Mouse (Mus musculus) c-Kit-negative CD71-positive TER-119-positive erythroid progenitor cells, embryonic 14.5 days (primary cell): Measurements from ENCODE around the gene Gpc5.

Experiments used
- DNase-seq: peaks from one replicate; pipeline ENCODE4 v3.0.0-alpha.2; 2013; ENCODE audit warnings: low read depth, low spot score

Gpc5 gene

DNA sequence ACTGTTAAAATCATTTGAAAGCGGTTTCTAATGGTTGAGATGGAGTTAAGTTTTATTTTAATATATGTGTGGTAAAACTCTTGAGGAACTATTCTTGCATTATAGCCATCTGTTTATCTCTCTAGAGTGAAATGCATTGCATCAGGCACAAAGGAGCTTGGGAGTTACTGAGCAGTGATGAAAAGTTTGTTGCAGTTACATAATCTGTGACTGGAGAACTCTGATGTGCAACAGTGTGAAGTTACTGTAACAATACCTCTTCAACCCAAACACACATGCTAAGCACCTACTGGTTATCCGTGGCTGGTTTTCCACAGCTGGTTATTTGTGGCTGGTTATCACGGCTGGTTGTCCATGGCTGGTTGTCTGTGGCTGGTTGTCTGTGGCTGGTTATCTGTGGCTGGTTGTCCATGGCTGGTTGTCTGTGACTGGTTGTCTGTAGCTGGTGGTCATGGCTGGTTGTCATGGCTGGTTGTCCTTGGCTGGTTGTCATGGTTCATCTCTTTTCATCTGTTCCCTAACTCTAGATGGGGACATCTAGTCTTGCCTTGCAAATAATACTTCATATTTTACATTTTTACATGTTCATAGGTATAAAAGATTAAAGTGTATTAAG, 273.4 kb downstream of the Gpc5 start:
- DNase-seq, result no peak

DNA sequence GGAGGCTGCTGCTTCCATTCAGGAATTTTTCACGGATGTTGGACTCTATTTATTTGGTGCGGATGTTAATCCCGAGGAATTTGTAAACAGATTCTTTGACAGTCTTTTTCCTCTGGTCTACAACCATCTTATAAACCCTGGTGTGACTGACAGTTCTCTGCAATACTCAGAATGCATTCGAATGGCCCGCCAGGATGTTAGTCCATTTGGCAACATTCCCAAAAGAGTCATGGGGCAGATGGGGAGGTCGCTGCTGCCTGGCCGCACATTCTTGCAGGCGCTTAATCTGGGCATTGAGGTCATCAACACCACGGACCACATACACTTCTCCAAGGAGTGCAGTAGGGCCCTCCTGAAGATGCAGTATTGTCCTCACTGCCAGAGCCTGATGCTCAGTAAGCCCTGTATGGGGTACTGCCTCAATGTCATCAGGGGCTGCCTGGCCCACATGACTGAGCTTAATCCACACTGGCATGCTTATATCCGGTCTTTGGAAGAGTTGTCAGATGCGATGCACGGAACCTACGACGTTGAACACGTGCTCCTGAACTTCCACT, 277.7 kb downstream of the Gpc5 start:
- DNase-seq, result no peak

DNA sequence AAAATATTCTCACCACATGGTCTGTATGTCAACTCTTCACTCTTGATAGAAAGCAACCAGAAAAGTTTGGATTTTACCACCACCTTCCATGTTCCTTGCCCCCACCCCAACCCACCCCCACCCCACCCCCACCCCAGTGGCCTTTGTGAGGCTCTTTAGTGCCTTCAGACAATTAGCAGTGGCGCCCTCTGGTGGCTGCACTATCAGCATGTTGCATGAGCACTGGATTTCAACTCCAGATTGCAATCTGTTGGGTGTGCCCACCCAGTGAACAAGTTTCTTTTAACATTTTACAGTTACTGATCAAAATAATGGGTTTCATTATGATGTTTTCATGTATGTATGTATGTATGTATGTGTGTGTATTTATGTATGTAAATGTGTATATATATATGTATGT, 279.1 kb downstream of the Gpc5 start:
- DNase-seq, result no peak

DNA sequence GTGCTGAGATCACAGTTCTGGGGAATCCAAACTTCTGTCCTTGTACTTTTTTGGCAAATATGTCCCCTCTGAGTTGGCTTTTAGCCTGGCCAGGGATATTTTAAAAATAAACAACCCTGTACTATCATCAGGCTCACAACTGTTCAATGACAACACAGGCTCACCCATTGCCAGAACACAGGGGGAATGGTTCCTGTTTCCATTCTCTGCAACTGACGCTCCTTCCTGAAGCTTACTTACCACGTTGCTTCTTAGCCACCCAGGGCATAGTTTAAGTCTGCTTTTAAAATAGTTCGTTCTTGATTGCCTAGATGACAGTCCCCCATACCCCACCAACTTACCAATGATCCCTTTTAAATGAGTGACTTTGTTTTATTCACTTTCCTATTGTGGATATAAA, 299.8 kb downstream of the Gpc5 start:
- DNase-seq, result no peak

DNA sequence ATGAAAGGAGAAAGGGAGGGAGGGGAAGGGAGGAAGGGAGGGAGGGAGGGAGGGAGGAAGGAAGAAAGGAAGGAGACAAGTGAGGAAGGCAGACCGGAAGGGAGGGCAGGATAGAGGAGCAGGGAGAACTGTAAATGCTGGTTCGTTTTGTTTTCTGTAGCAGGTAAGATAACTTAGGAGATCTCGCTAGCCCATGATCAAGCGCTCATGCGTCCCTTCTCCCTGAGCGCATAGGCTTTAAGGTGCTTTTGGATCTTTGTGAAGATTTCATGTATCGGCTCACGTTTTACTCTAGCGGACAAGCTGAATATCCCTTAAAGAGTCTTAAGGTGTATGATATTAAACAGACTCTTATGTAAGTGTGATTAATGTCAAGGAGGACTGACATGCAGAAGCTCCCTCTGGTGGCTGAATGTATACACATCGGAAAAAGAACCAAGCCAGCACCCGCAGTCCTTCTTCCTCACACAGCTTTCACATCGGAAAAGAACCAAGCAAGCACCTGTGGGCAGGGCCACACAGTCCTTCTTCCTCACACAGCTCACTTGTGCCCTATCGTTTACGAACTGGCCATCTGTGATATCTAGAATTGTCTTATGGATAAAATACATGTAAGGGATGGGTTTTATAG, 301.0 kb downstream of the Gpc5 start:
- no peak for DNase-seq

DNA sequence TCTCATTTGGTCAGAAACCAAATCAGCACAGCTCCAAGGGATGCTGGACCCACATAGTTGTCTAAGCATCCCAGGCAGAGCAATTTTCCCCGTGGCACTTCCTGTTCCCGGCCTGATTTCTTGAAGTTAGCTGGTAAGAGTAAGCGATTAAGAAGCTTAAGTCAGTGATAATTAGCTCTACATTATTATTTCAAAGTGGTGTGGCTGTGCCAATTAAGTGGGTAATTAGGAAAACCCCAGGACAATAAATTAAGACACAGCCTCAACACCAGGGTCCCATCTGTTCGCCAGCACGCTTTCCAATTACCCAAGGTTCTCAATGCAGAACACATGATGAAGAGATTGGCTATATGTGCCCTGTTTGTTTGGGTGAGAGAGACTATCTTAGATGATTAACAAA, 314.6 kb downstream of the Gpc5 start:
- no peak for DNase-seq

DNA sequence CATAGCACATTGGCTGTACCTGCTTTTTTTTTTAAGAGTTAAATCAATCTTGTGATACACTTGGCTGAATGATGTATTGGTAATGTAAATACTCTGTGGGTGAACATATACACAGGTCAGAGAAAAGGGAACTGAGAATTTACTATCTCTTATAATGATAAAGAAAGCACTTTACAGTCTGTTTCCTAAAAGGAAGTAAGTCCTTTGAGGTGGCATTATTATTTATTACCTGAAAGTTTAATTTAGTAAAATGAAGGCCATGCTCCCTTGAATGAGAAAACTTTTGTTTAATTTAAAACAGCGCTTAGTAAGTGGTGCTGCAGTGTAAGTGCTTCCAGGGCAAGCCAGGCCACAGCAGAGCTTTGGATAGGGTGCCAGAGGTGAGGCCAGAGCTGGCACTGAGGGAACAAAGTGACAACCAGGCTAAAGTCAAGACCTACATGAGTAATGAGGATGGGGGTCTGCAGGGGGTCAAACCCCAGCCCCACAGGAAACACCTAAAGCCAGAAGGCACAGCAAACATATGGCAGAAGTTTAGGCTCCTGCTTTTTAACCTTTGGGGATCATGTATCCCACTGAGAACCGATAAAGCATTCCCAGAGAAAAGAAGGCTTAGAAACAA, 315.4 kb downstream of the Gpc5 start:
- no peak for DNase-seq

DNA sequence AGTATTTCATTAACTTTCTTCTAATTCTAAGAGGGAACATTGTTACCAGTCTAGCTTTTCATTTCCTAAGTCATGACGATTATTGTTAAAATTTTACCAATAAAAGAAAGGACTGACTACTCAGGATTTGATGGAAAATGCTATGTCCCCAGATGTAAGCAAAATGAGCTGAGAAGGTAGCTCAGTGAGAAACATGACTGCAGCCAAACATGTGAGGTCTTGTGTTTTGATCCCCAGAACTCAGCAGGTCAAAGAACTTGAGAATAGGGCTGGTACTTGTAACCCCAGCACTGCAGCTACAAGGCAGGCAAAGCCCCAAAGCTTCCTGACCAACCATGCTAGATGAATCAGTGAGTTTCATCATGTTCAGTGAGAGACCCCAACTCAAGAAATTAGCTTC, 318.9 kb downstream of the Gpc5 start:
- no peak for DNase-seq

DNA sequence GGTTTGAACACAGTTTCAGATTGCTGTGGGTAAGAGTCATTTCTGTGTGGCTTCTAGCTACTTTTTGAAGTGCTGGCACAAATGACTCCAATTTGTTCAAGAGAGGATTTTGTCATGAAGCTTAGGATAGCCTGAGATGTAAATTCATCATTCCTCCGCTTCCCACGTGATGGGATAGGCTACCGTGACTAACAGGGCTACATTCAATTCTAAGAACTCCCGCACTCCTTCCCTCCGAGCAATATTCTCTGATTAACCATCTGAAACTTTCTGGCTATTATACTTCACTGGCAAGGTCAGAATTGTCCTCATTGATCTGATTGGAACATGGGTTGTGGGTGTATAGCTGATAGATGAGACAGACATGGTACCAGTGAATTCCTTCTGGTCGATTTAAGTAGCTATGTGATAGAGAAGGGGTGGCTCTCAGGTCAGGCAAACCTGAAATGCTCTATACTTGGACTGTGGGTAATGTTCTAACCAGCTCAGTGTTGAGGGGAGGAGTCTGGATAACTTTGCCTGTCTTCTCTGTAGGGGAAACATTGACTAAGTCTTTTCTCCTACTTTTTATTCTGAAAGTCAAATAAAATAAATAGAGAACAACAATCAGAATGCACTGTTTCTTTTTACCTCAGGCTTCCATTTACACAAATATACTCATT, 319.6 kb downstream of the Gpc5 start:
- no peak for DNase-seq

DNA sequence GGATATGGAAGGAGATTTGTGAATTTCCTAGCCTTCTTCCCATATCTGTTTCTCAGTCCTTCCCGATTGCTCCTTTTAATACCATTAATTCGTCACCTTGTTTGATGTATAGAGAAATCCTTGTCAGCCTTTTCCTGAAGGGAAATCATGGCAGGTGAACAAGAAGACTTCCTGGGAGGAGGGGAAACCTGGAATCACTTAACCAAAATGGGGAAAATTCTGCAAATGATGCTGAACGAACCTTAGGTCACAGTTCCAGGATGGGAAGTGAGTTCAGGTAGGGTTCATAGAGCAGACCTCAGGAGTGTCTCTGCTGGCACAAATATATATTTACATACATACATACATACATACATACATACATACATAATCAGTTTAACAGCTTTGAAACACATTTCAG, 320.8 kb downstream of the Gpc5 start:
- DNase-seq, result no peak

DNA sequence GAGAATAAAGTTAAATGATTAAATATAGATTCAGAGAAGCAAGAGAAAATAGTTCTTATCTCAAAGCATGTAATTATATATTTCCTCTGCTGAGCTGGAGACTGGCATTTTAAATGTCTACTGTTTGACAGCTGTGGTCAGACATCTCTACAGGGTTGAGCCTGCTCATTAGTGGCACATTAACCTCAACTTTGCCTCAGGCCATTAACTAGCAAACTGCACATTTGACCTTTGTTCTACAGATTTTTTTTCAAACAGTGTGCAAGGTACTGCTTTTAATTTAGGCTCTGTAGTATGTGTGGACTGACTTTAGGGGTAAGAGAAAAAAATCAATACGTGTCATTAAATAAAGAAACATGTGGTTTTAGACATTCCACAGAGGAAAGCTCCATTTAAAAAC, 321.4 kb downstream of the Gpc5 start:
- no peak for DNase-seq

DNA sequence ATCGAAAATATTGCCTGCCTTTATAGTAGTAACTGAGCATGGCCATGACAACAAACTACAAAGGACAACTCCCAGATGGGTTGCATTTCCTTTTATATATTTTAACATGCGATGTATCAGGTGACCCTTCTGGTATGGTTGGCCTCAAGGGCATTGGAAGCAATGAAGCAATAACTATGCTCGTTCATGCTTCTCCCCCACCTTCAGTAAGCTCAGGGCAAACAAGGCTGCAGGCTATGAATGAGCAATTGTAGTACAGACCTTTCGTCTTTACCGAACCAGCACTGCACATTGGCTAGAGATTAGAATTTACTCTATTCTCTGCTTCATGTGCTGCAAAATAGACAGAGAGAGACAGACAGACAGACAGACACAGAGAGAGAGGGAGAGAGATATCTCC, 322.5 kb downstream of the Gpc5 start:
- no peak for DNase-seq

DNA sequence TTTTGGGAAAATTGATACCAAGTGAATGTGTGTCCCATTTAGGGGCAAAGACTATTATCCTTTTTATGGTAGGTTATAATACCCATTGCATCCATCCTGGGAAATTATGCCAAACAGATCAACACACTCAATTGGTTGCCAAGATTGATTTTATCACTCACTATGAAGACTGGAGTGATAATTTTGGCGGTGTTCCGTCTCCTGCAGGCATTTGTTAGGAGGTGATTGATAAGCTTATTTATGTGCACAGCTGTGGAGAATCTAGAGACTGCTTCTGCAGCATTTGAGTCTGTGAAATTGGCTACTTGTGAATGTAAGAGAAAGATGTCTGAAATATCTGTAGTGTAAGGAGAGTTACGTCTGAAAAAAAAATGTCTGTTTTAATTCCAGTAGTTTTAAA, 340.0 kb downstream of the Gpc5 start:
- DNase-seq, result no peak

DNA sequence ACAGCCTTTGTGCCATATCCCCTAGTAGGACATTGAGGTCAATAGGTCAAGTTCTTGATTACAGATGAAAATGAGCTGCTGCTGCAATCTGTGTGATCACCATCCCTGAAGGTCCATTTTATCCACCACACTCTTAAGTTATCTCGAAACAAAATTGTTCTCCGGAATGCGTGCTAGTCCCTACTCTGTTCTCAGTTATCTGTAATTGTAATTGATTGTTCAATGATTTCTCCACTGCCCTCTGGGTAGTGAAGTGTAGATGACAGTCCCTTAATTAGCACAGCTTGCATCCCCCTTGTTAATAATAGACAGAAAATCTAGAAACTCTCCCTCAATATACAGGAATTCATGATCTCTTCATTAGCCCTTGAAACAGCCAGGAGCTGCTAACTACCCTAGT, 340.4 kb downstream of the Gpc5 start:
- DNase-seq, result no peak

DNA sequence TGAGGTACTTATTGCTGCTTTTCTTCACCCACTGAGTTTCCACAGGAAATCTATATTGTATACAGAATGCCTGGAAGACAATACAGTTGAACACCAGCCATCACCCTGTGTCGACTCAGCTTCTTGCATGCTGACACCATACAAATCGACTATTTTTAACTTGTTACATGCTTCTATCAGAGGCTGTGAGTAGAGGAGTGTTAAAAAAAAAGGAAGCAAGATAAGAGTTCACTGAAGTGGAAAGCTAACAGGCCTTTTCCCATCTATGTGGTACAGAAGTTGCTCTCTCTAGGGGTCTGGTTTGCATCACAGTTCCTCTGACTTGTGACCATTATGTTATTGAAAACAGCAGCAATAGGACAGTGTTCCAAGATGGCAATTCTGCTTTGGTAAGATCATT, 344.6 kb downstream of the Gpc5 start:
- DNase-seq, result no peak

DNA sequence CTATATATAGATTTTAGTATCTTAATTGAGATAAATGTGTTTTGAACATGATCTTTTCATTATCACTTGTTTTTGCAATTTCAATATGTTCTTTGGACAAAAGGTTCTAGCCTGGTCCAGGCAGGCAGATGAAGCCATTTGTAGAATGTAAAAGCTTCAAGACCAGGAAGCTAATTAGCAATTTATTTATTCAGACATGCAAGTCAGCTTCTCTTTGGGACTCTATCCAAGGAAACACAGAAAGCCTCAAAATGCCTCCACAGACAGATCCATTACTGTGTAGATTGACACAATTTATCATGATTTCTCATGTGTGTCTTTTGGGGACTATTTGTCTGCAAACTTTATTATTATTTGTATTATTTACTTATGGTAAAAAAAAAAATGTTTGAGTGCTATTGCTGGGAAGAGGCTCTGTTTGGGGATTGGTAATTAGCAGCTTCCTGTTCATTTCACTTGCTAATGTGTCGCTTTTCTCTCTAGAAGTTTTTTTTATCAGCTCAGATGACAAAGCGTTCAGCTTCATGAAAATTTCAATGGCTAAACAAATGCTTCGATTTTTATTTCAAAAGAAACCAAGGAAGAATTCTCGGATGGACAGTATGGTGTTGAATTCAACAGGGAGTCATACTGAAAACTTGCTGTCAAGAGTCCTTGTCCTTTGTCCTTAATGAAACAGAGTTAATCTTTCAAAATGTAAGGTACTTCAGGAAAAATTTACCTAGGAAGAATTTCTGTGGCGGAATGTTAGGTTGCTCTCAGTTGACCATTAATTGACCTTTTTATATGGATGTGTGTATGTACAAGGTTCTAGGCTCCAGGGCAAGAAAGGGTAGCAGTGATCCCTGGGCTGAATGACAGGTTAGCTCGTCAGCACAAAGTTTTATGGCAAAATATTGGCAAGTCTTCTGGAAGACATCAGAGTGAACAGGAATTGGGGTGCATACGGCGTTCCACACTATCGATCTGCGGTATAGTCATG, 353.1 kb downstream of the Gpc5 start:
- no peak for DNase-seq

DNA sequence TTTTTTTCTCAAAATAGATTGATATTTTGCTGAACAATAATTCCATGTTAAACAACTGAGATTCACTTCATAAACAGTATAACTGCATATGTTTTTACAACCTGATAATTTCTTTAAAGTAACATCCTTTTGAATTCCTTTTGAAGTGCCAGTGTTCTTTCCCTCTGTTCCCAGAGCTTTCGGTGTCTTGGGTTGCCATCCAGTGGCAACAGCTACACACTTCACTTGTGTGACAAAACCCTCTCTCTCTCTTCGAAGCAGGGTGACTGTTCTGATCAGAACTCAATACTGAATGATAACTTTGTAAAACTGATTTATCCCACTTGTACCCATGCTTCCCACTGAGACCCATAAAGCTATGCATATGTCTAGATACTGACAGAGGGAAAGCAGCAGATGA, 358.9 kb downstream of the Gpc5 start:
- DNase-seq, result no peak

DNA sequence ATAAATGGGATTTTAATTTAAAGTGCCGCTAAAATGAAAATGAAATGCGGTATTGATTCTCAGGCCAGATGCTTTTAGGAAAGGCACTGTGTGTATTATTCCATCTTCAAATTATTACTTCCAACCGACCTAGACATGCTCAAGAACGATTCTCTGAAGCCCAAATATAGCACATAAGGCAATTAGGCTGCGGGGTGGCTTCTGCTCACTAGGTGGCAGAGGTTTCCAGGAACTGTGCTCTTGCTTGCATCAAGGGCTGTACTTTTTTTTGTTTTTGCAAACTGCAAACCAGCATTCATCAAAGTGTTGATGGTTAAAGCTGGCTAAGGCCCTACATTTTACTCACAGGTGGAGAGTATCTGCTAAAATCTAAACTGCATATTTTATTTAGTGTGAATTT, 375.9 kb downstream of the Gpc5 start:
- no peak for DNase-seq

DNA sequence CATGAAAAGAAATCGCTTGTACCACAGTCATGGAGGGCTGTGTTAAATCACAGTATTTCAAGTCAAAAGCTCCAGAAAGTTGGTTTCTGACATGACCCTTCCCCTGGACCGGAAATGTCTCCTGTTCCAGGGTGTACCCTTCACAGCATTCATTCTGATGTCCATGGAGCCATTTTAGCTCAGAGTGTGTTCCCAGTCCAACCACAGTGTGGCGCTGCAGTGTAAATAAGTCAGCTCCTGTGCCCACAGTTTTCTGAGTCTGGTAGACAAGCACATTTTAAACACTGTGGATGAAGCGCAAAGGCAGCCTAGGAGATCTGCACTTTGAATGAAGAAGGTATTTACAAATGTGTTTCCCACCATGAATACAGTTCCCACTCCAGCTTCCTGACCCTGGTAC, 383.2 kb downstream of the Gpc5 start:
- DNase-seq, result no peak

DNA sequence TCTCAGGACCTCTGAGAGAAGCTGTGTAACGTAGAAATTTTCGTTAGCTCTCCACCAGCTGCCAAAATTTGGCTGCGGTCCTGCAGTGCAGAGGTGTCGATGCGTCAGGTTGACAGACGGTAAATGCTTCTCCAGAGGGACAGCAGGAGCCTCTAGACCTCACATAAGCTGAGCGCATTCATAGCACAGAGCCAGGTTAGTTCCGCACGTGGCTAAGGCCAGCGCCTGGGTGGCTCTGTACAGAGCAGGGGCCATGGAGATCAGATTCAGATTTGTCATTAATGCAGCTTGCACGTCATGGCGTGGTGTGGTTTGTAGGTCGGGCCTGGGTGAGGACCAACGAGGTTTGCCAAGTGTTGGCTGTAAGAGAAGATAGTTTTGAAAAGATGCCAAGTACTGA, 385.3 kb downstream of the Gpc5 start:
- DNase-seq, result no peak

DNA sequence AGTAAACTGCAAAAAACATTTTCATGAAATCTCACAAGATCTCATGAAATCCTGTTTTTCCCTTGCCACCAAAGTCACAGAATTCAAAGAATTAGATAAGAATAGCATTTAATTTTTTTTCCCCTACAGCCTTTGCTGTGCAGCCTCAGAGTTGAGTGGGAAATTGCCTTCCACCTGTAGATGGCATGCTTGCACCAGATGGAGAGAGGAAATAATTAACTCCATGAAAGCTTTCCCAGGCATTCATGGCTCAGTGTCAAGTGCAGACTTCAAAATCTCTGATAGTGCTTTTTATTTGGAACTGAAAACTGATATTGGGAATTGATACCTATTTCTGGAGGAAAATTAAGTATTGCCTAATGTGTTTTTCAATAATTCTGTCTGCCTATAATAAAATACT, 393.1 kb downstream of the Gpc5 start:
- DNase-seq, result no peak

DNA sequence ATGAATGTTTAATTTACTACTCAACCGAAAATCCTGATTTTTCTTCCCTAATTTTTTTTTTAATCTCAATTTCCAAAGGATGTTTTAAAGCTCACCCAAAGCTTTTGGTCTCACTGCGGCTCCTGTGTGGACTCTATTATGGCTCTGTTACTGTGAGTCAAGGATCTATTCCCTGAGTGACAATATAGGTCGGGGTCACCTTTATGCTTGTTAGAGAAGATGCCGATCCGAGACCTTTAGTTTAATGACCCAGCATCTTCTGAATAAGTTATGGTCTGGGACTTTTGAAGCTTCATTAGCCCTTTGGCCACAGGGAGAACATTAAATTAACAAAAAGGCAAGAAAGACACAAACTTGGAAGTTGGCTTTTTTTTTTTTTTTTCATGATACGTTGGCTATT, 408.8 kb downstream of the Gpc5 start:
- no peak for DNase-seq
